Mouse (Mus musculus) lung, postnatal 0 days (tissue): Measurements from ENCODE around the gene Rslcan18.

Source experiments
- CTCF ChIP-seq: IDR thresholded peaks from 2 replicates; pipeline ENCODE4 v1.5.1; 2016; ENCODE audit warnings: antibody characterized with exemption, mild to moderate bottlenecking
- EP300 ChIP-seq: IDR thresholded peaks from 2 replicates; pipeline ENCODE4 v1.6.1; 2016; ENCODE audit warnings: antibody characterized with exemption, mild to moderate bottlenecking, control low read depth

DNA sequence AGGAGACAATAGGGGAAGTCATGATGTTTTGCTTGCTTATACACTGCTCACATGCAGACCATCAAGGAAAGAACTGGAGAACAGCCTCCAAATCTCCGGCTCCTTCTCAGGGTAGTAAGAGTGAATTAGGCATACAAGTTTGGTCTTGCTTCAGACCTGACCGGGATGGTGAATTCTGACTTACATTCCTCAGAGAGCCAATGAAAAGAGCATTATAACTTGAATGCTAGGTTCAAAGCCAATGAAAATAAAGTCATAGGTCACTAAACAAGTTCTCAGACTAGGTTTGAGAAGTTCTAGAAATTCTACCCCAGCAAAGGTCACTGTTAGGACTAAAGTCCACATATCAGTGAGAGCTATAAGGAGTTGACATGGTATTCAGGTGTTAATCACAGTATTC, 38.8 kb downstream of the Rslcan18 start:
- no peak for TF ChIP-seq CTCF
- TF ChIP-seq EP300, result no peak
